Mouse (Mus musculus) megakaryocyte progenitor cell, adult 5-6 weeks (primary cell): ENCODE data around the gene Morc3. TPM values are rescaled to one million over a fixed set of nuclear protein-coding genes. Genes with fewer than 3 reads are reported as not detected.

Experiments used
- ATAC-seq: replicated peaks from 2 replicates; pipeline ENCODE4 v1.8.0; 2016; ENCODE audit warnings: mild to moderate bottlenecking, moderate TSS enrichment, inconsistent platforms; ENCODE audit not compliant: poor library complexity
- total RNA-seq, 2 experiments: library from RNA; stranded (forward) in 1 of 2; stranded (reverse) in 1 of 2; fragments of 157-497, 149-512 nt in 1 of 2; fragments of 200-1000 nt in 1 of 2; gene quantifications; 2 replicates each; pipeline versions ENCODE4 v1.2.3 to v1.2.4; 2015 to 2017

Morc3 gene
- total RNA-seq, 2 experiments from 2014 or later = 119 to 132 TPM

DNA sequence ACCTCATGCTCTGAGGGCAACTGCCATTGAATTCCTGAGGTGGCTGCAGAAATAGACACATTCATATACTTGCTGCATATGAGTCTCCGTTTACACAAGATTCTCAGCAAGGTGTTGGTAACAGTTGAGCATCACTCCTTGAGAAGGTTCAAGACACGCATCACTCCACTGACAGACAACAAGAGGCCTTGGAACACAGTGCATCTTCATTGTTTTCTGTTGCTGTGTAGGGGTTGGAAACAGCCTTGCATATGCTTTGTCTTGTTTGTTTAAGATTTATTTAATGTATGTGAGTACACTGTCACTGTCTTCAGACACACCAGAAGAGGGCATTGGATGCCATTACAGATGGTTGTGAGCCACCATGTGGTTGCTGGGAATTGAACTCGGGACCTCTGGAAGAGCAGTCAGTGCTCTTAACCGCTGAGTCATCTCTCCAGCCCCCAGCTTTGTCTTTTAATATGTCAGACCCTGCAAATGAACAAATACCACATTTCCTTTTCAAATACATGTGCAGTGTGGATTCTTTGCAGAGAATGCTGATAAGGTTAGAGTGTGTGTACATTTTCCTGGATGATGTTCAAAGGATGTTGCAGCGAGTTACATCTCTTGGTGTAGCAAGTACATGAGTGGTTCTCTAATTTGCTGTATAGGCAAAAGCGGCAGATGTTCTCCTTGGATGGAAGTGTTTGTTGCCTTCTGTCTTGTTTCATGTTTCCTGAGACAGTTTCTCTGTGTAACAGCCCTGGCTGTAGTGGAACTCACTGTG lies 45.9 kb downstream of the Morc3 start:
- ATAC-seq = no peak

DNA sequence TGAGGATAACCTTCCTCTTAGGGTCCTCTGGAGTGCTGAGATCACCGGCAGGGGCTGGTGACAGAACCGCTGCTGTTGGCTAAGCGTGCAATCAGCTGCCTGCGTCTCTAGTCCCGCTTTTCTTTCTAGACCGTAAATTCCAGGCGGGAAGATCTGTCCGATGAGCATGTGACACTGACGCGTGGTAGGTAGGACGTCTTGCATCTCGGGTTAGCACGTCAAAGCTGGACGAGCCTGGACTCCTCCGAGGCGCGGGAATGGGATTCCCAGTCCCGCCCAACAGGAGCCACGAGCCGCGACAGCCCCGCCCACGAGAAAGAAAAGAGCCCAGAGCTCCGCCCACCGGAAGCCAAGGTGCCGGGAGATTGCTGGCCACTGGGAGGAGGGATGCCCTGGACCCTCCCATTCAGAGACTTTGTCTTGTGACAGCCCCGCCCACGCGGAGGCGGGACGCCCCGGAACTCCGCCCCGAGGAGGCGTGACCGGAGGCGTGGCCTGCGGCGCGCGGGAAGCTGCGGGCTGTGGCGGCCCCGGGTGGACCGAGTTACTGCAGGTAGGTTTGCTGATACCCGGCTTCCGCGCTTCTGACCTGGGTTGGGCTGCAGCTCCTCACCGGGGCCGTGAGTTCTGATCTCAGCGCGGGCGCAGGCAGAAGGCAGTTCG lies 51.6 kb downstream of the Morc3 start, which contains the start of gene Chaf1b:
TSS of gene Chaf1b (plus strand) at position 479 of the 663 bp plus-strand sequence.
- peak; percentile 95 for ATAC-seq

DNA sequence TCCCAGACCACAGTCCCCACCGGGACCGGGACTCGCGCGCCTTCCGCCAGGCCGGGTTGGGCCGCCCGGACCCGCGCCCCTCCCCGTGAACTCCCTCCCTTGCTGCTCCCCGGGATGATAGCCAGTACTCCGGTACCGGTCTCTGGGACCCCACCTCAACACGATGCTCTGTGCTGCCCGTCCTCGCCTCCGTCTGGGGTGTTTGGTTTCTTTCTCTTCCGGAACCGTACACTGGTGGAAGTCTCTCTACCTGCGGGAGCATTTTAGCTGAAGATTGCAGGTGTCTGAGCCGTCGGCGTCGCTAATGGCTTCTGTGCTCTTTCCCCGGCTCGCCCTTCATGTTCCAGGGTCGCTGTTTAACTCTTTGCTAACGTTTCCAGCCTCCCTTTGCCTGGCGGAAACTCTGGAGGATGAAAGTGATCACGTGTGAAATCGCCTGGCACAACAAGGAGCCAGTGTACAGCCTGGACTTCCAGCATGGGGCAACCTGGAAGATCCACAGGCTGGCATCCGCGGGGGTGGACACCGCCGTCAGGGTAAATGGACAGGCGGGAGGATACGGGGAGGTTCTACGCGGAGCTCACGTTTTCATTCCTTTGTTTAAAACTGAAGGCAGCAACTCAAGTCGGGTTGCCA lies 52.3 kb downstream of the Morc3 start:
- 0 out of 2 replicates have a peak, but pooled peaks have one; percentile 9 for ATAC-seq

DNA sequence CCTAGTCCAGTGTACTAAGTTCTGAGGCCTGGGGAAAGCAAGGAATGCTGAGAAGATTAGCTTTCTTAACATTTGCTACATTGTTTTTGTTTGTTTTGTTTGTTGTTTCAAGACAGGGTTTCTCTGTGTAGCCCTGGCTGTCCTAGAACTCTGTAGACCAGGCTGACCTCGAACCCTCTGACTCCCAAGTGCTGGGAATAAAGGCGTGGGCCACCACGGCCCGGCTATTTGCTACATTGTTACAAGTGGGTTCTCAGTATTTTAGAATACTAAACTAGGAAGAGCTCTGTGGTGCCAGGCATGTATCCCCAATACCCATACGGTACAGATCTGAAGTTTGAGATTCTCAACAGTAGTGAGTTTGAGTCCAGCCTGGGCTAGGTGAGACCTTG lies 52.8 kb downstream of the Morc3 start:
- ATAC-seq = no peak

DNA sequence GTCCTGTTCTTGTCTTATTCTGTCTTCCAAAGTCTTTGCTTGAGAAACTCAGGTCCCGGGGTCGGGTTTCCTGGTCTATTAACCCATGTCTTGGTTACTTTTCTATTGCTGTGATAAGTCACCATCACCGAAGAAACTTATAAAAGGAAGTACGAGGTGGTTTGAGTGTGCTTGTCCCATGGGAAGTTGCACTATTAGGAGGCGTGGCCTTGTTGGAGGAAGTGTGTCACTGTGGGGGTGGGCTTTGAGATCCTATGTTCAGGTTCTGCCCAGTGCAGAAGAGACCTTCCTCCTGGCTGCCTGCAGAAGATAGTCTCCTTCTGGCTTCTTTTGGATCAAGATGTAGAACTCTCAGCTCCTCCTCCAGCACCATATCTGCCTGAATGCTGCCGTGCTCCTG lies 56.6 kb downstream of the Morc3 start:
- ATAC-seq = no peak

DNA sequence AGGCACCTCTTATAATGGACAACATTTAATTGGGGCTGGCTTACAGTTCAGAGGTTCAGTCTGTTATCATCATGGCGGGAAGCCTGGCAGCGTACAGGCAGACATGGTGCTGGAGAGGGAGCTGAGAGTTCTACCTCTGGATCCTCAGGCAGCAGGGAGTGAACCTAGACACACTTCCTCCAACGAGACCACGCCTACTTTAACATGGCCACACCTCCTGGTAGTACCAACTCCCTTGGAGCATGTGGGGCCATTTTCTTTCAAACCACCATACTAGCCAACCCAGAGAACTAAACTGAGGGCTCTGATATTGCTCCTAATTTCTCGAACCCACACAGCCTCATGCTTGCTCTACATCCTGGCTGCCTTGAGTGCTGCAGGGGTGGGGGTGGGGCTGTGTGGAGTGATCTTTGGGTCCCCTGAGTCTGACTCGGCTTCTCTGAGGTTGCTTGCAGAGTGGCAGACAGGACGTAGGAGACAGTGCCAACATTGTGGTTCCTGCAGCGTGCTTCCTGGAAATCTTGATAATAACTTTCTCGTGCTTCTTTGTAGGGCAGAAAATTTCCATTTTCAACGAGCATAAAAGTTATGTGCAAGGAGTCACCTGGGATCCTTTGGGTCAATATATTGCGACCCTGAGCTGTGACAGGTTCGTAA lies 59.2 kb downstream of the Morc3 start:
- ATAC-seq = peak; percentile 84

DNA sequence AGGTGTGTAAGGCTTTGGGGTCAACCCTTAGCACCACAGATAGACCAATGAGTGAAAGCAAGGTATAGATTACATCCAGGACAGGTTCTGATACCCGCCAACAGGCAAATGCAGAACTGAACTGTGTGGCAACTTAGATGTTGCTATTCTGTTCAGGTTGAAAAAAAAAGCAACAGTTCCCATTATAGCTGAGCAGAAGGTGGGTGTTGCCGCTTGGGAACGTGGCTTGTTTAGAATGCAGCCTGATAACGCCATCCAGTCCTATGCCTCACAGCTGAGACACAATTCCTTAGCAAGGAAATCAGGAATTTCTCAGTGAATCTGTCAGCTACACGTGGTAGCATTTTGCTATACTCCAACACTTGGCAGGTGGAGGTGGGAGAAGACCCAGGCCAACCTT lies 61.4 kb downstream of the Morc3 start:
- no peak for ATAC-seq

DNA sequence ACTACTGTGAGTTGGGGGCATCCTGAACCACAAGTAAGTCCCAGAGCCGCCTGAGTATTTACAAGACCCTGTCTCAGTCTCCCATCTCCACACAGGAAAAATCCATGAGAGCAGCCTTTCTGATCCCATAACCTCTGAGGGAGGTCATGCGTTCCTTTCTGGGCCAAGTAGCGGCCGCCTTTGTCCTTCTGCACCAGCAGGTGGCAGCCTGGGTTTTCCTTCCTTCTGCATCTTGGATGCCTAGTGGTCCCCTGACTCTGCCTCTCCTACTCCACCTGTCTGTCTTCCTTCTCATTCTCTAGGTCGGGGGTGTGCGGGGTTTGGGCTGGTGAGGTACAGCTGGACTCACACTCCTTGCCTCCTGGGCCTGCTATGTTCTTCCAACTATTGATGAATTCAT lies 71.1 kb downstream of the Morc3 start:
- peak; percentile 65 for ATAC-seq

DNA sequence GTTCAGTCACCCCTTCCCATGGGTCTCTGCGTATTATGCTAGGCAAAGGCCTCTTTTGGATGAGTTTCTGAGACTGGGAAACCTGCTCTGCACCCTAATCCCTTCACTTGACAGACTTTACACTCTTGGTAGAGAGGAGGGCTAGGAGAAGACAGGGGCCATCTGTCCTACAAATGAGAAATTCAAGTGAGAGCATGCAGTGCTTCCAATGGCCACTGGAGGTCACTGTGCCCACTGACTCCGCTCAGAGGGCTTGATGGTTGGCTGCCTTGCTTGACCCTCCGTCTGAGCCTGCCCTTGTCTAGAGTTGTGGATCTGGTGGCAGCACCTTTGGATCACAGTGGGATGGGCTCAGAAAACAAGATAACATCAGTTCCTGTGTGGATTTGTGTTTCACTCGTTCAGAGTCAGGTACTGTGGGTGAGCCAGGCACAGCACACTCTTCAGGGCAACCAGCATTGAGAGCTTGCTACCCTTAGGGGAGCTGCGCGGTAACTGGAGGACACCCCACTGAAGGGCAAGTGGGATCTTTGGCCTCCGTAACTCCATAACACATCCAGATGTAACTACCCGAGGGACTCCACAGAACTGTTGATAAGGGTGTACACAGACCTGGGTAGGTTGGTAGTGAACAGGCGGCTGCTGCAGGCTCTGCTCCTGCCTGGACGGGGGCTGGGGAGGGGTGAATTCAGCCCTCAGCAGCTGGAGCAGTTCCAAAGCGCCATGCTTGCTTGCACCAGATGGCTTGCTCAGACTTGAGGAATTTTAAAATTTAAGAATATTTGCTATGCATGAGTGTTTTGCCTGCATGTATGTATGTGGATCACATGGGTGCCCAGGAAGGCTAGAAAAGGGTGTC lies 74.5 kb downstream of the Morc3 start:
- peak; percentile 91 for ATAC-seq

DNA sequence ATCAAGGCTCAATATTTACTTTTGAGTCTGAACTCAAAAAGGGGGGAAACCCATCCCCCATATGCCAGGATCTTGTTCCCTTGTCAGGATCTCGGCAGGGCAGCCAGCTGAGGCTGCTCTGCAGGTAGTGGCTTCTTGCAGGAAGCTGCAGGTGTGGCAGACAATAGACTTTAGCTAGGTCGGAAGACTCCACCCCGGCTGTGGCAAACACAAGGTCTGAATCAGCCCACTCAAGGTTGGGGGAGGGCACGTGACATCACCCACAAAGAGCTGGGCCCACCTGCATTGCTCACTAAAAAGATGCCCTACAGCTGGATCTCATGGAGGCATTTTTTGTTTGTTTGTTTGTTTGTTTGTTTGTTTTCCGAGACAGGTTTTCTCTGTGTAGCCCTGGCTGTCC lies 75.8 kb downstream of the Morc3 start:
- ATAC-seq = no peak

DNA sequence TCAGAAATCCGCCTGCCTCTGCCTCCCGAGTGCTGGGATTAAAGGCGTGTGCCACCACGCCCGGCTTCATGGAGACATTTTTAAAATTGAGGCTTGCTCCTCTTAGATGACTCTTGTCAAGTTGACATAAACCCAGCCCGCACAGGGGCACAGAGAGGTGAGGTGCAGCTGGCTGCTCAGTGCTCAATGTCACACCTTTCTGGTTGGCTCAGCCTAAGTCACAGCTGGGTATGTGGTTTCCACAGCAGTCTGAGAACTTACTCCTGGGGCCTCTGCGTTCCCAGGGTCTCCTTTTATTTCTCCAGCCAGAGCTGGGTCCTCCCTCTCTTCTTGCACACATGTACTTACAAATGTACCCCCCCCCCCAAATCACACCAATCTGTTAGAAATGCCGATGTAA lies 76.3 kb downstream of the Morc3 start:
- no peak for ATAC-seq

DNA sequence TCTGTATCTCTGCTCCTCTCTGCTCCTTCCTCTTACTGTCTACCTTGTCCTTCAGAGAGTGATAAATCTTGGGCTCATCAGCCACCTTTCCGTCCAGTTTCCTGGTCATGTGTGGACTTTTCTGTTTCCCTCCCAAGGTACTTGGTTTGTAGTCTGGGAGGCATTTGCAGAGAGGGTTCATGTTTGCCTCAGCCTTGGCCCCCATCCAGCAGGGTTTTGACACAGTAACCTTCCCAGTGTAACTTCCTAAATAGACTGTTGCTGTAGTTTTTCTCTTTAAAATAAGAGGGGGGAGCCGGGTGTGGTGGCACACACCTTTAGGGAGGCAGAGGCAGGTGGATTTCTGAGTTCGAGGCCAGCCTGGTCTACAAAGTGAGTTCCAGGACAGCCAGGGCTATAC lies 78.0 kb downstream of the Morc3 start:
- no peak for ATAC-seq

DNA sequence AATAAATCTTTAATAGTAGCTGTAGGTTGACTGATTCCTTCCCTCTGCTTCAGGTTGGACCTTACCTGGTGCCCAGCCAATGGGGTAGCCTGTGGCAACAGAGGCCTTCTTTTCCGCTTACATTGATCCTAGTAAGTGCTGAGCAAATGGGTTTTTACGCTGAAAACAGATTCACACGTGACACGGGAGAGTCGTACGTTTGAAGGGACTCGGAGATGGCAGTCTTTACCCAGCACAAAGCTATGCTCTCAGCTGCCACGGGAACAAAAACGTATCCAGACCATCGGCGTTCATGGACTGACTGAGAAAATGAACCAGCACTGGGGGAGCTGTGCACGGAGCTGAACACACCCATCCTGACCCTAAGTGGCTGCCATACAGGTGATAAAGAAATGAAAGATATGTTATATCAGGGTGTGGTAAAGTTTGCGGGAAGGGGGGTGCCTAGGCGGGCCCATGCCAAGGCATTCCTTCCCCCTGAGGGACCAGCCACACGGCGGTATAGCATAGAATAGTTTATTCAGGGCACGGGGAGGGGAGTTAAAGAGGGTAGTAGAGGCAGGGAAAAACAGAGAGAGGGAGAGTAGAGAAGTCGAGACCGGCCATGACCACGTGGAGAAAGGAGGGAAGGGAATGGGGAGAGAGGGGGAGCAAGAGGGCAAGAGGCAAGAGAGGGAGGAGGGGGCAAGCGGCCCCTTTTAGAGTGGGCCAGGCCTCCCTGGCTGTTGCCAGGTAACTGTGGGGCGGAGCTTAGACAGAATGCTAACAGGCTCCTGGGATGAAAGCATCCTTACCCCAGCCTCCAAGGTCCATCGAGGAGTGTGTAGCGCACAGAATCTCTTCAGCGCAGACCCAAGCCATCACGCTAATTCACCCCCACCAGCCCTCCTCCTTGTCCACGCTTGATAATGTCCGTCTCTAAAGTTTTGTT lies 79.1 kb downstream of the Morc3 start:
- ATAC-seq = no peak

DNA sequence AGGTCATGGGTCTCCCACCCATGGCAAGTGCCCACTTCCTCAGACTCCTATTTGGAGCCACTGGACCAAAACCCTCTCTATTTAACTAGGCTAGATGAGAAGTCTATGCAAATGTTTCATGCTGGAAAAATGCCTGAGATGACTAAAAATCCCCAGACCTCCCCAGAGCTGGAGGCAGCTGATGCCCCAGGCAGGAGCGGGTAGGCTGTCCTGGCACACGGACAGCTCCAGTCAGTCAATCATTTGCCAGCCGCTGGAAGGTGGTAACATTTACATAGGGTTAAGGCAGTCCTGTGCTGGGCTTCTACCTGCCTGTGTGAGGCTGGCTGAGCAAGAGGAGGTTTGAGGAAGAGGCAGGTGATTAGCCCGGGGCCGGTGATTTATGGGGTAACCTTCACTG lies 80.2 kb downstream of the Morc3 start:
- ATAC-seq = no peak

DNA sequence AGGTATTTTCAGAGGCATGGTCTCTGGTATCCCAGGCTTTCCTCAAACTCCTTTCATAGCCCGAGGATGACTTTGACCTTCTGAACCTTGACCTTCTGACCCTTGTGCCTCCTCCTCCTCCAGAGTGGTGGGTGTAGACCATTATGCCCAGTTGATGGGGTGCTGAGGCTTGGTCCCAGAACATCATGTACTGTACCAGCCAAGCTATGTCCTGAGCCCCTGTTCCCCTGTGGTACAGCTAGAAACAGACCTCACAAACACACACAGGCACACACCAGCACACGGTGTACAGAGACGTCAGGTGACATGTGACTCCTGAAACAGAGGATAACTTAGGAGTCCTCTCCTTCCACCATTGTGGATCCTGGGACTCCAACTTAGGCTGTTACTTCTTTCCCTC lies 80.9 kb downstream of the Morc3 start:
- ATAC-seq = no peak

DNA sequence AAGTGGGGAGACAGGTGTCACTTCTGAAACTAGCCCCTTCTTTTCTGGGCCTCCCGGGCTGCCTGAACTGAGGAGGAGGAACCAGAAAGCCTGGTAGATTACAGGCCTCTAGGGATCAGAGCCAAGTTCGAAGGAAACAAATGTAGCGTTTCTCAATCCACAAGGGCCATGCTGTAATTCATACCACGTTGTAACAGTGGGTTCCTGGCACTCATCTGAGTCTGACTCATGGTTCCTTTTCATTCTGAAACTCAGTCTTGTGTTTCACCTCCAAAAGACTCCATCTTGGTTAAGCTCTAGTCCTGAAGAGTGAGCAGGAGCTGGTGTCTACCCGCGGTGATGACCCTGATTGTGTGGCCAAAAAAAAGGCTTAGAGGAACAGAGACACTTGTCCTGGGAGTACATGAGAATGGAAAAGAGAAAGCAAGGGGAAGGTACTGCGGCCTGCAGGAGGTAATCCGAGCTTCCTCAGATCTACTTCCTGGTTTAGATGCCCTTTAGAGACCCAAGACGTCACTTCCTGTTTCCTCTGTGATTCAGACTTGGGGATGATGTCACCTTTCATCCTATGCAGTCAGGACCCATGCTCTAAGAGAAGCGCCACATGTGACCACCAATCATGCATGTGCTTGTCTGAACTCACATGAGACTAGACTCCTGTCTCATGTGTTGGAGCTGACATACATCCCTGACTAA lies 82.1 kb downstream of the Morc3 start:
- peak; percentile 57 for ATAC-seq

DNA sequence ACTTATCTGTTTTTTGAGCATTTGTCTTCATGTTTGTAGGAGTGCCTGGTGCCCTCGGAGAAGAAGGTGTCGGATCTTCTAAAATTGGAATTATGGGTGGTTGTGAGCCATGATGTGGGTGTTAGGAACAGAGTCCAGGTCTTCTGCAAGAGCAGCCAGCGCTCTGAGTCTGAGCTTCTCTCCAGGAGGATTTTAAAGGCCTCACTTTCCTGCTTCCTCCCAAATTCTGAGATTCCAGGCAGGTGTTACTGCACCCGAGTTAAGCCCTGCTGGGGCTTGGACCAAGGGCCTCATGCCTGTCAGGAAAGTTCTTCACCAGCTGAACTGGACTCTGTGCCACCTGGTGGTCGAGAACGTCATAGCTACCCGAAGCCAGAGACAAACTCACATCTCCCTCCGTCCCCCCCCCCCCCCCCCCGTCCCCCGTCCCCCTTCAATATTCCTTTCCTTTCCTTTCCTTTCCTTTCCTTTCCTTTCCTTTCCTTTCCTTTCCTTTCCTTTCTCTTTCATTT lies 83.5 kb downstream of the Morc3 start:
- peak; percentile 40 for ATAC-seq
